Mouse (Mus musculus) heart, embryonic 12.5 days (tissue): ENCODE results near the gene Tex45. TPM values are rescaled to one million over a fixed set of nuclear protein-coding genes. Genes with fewer than 3 reads are reported as not detected.

Source experiments
- ATAC-seq: fragments of 200-750 bp; cut with Nextera tagmentation; 2 replicates; pipeline ENCODE4 v1.8.0; 2017; ENCODE audit warnings: moderate TSS enrichment, moderate library complexity; ENCODE audit not compliant: insufficient number of reproducible peaks, low FRiP score
- H3K27ac ChIP-seq: fragments of 300-500 bp; sonication (generic); 2 replicates; pipeline ENCODE4 v1.5.1; 2016; ENCODE audit warnings: mild to moderate bottlenecking, moderate library complexity; ENCODE audit not compliant: poor library complexity, severe bottlenecking
- H3K27me3 ChIP-seq: fragments of 300-500 bp; sonication (generic); replicated peaks from 2 replicates; pipeline ENCODE4 v1.6.1; 2016; ENCODE audit warnings: mild to moderate bottlenecking, moderate library complexity
- H3K36me3 ChIP-seq: fragments of 300-500 bp; sonication (generic); 2 replicates; pipeline ENCODE4 v1.6.1; 2016; ENCODE audit warnings: mild to moderate bottlenecking, moderate library complexity
- H3K4me1 ChIP-seq: fragments of 300-500 bp; sonication (generic); replicated peaks from 2 replicates; pipeline ENCODE4 v1.6.1; 2016; ENCODE audit warnings: mild to moderate bottlenecking
- H3K4me2 ChIP-seq: fragments of 300-500 bp; sonication (generic); 2 replicates; pipeline ENCODE4 v1.6.1; 2016; ENCODE audit warnings: mild to moderate bottlenecking, moderate library complexity
- H3K4me3 ChIP-seq: fragments of 300-500 bp; sonication (generic); 2 replicates; pipeline ENCODE4 v1.5.1; 2016; ENCODE audit warnings: mild to moderate bottlenecking
- H3K9ac ChIP-seq: fragments of 300-500 bp; sonication (generic); 2 replicates; pipeline ENCODE4 v1.6.1; 2016; ENCODE audit warnings: mild to moderate bottlenecking, moderate library complexity
- H3K9me3 ChIP-seq: fragments of 300-500 bp; sonication (generic); replicated peaks from 2 replicates; pipeline ENCODE4 v1.6.1; 2016; ENCODE audit warnings: mild to moderate bottlenecking, moderate library complexity
- WGBS: fragments of 180-500 bp; shearing (Covaris S2); methylation state at CpG from one replicate; pipeline ENCODE4 v1.1.7; 2016; 5-methylcytosine and 5-hydroxymethylcytosine counted together
- polyA plus RNA-seq: library from polyadenylated mRNA; unstranded; fragments of >200 nt; fragmentation: Nextera tagmentation; extraction: Ambion mirVana; gene quantifications from 2 replicates; pipeline ENCODE4 v1.2.1, GENCODE M21; 2016

Tex45 gene
- polyA plus RNA-seq, 1 experiment from 2014 or later, result not detected

DNA sequence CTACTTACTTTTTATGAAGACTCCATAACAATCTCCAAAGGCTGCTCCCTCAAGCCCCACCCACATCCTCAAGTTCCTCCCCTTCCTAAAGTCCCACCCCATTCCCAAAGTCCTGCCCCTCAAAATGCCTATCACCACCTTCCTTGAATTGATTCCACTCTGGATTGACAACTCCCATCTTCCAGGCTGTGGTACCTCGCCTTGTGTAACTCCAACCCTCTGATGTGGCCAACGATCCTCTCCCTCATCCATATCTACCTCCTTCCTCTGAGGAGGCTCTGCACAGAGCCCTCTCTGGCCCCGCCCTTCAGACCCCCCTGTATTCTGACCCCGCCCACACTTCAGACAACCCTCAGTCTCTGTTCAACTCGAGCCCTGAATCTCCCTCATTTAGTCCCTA lies 14.5 kb downstream of the Tex45 start:
- WGBS, result 28% methylated on average over 5 of the region's 5 CpGs
- H3K4me1 ChIP-seq, result no peaks in the 10 kb centered on the region; the same call in 1 of the 2 replicates
- H3K4me2 ChIP-seq, result no peak overlapping the region
- no peaks in the 10 kb centered on the region for H3K9me3 ChIP-seq
- H3K27me3 ChIP-seq, result no peaks in the 10 kb centered on the region
- H3K27ac ChIP-seq, result no peak overlapping the region
- no peak overlapping the region for H3K4me3 ChIP-seq
- H3K36me3 ChIP-seq, result no peaks in the 10 kb centered on the region
- H3K9ac ChIP-seq, result no peak overlapping the region
- no peak for ATAC-seq

DNA sequence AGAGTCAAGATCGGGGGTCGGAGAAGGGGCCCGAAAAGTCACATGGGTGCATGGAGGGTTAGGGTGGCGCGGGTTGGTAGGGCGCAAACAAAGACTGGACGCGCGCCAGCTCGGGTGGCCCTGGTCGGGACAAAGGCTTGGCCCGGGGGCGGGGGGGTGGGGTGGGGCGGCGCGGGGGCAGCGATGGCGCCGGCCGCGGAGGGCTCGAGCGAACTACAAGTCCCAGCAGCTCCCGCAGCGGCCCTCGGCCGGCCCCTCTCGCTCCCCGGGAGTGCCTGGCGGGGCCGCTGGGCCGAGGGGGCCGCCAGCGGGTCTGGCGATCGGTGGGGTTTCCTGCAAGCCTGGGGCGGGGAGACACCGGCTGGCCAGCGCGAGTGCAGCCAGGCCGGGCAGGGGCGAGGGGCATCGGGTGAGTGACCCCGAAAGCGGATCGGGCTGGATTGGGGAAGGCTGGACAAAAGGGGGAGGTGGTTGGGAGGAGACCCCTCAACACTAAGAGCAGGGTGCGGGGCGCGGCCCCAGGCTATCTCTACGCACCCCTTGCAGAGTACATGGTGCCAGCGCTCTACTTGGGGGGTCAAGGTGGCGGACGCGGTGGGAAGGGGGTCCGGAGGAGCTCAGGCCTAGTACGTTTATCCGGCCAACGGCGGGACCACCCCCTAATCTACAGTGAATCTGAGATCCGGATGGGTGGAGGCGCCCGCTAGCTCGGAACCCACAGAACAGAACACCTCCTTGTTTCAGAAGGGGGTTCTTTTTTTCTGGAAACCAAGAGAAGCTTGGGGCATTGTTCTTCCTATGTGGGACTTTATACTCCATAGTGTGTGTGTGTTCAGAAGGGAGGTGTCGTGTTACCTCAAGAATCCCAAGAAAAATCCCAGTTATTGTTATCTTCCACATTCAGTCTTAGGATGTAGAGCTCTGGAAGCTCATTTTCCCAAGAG lies 22.5 kb downstream of the Tex45 start, which contains the start of gene Zfp358:
Gene Zfp358, plus strand, starts transcription at position 238 of the 944 bp plus-strand sequence.
- Histone ChIP-seq H3K4me1 (peaks cover 9% of the 10 kb centered on the region), H3K9me3 (peaks cover 7% of the 10 kb centered on the region; the same call in 1 of the 2 replicates), H3K4me3 (peak within 1 kb of the TSS; percentile 82), H3K27ac (peak within 1 kb of the TSS; percentile 83), H3K4me2 (peak within 1 kb of the TSS; percentile 78), H3K36me3 (peaks cover 36% of the 10 kb centered on the region), H3K9ac (peak within 1 kb of the TSS; percentile 97), H3K27me3 (no peaks in the 10 kb centered on the region)
- ATAC-seq, result peak; percentile 91
- WGBS, result under 1% methylated on average over 55 of the region's 64 CpGs

DNA sequence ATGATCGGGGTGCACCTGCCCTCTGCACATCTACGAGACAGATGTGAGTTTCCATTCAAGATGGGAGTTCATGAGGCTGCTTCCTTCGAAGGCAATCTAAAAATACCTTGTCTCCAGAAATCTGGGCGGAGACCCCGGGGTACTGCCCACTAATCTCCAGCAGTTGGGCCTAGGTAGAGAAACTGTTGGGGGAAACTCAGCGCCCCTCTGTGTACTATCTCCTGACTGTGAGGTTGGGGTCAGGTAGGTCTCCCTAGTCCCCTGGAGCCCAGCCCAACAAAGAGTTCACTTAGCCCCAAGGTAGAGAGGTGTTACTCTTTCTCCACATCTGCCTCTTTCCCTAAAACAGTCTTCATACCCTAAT lies 23.2 kb downstream of the Tex45 start:
- H3K27me3 ChIP-seq, result no peaks in the 10 kb centered on the region
- H3K4me1 ChIP-seq, result peaks cover 9% of the 10 kb centered on the region
- no peak overlapping the region for H3K27ac ChIP-seq
- peaks cover 37% of the 10 kb centered on the region for H3K36me3 ChIP-seq
- H3K4me3 ChIP-seq, result peak overlapping the region; percentile 82
- H3K9ac ChIP-seq, result peak overlapping the region; percentile 97
- peak overlapping the region; percentile 78 for H3K4me2 ChIP-seq
- ATAC-seq, result no peak
- 29% methylated on average over 6 of the region's 6 CpGs for WGBS
- peaks cover 7% of the 10 kb centered on the region; the same call in 1 of the 2 replicates for H3K9me3 ChIP-seq

DNA sequence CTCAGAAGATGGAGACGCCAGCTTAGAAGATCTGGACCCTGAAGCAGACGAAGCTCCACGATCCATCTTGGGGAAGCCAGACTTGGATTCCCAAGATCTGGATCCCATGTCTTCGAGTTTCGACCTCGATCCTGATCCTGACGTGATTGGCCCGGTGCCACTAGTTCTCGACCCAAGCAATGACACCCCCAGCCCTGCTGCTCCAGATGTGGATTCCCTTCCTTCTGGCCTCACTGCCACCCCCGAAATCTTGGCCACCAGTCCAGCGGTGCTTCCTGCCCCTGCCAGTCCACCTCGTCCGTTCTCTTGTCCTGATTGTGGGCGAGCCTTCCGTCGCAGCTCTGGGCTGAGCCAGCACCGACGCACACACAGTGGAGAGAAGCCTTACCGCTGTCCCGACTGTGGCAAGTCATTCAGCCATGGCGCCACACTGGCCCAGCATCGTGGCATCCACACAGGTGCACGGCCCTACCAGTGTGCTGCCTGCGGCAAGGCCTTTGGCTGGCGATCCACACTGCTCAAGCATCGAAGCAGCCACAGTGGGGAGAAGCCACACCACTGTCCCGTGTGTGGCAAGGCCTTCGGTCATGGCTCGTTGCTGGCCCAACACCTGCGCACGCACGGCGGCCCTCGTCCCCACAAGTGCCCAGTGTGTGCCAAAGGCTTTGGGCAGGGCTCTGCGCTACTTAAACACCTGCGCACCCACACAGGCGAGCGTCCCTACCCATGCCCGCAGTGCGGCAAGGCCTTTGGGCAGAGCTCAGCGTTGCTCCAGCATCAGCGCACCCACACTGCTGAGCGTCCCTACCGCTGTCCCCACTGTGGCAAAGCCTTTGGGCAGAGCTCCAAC lies 25.1 kb downstream of the Tex45 start:
- H3K27ac ChIP-seq, result no peak overlapping the region
- H3K36me3 ChIP-seq, result peaks cover 37% of the 10 kb centered on the region
- H3K4me3 ChIP-seq, result no peak overlapping the region
- ATAC-seq, result no peak
- H3K9me3 ChIP-seq, result peaks cover 7% of the 10 kb centered on the region; the same call in 1 of the 2 replicates
- H3K4me2 ChIP-seq, result no peak overlapping the region
- peaks cover 9% of the 10 kb centered on the region for H3K4me1 ChIP-seq
- no peaks in the 10 kb centered on the region for H3K27me3 ChIP-seq
- WGBS, result 91% methylated on average over 44 of the region's 44 CpGs
- H3K9ac ChIP-seq, result no peak overlapping the region

DNA sequence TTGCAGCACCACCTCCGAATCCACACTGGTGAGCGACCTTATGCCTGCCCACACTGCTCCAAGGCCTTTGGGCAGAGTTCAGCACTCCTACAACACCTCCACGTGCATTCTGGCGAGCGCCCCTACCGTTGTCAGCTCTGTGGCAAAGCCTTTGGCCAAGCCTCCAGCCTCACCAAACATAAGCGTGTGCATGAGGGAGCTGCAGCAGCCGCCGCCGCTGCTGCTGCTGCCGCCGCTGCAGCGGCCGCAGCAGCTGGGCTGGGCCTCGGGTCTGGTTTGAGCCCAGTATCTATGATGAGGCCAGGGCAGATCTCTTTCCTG lies 25.7 kb downstream of the Tex45 start:
- 85% methylated on average over 15 of the region's 15 CpGs for WGBS

DNA sequence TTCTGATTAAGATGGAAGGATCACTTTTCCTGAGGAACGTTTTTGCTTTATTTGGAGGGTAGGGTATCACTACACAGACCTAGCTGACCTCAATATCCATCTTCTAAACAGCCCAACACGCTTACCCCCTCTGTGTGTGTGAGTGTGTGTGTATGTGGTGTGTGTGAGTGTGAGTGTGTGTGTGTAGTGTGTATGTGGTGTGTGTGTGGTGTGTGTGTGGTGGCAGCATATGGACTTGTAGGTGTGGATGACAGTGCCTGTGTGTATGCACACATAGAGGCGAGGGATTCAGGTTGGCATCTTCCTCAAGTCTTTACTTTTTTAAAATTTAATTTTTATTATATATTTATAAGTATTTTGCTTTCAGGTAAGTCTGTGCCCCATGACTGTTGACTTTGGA lies 27.9 kb downstream of the Tex45 start:
- no peaks in the 10 kb centered on the region for H3K27me3 ChIP-seq
- 83% methylated on average over 3 of the region's 3 CpGs for WGBS
- no peak overlapping the region for H3K27ac ChIP-seq
- peaks cover 24% of the 10 kb centered on the region for H3K4me1 ChIP-seq
- no peak overlapping the region for H3K9ac ChIP-seq
- no peak for ATAC-seq
- peaks cover 37% of the 10 kb centered on the region for H3K36me3 ChIP-seq
- H3K4me3 ChIP-seq, result no peak overlapping the region
- H3K4me2 ChIP-seq, result no peak overlapping the region
- H3K9me3 ChIP-seq, result peaks cover 7% of the 10 kb centered on the region; the same call in 1 of the 2 replicates

More for the DNA sequence above, 25.7 kb downstream of the Tex45 start:
- no peak overlapping the region for H3K4me3 ChIP-seq
- no peak overlapping the region for H3K9ac ChIP-seq
- H3K27me3 ChIP-seq, result no peaks in the 10 kb centered on the region
- peaks cover 15% of the 10 kb centered on the region for H3K4me1 ChIP-seq
- no peak for ATAC-seq
- H3K9me3 ChIP-seq, result peaks cover 7% of the 10 kb centered on the region; the same call in 1 of the 2 replicates
- H3K36me3 ChIP-seq, result peaks cover 37% of the 10 kb centered on the region
- H3K4me2 ChIP-seq, result no peak overlapping the region
- H3K27ac ChIP-seq, result no peak overlapping the region

DNA sequence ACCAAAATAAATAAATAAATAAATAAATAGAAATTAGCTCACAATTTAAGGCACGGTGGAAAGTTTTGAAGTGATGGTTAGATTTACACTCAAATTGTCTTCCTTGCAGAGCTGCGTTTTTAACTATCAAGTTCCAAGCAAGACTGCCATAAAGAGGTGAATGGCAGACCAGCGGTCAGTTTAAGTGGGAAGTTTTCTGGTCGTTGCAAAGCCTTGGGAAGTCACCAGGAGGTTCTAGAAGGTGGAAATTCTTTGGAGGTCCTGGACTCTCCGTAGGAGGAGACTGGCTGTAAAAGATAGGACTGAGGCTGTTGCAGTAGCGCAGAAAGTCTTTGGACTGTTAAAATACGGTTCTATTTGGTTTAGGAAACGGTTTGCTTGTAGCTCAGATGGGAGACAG lies 29.1 kb downstream of the Tex45 start:
- peak; percentile 23 for ATAC-seq
- H3K4me3 ChIP-seq, result peak overlapping the region; percentile 78
- peak overlapping the region; percentile 94 for H3K27ac ChIP-seq
- H3K36me3 ChIP-seq, result peaks cover 37% of the 10 kb centered on the region
- H3K4me2 ChIP-seq, result peak overlapping the region; percentile 86
- peaks cover 15% of the 10 kb centered on the region for H3K4me1 ChIP-seq
- H3K27me3 ChIP-seq, result no peaks in the 10 kb centered on the region
- peaks cover 7% of the 10 kb centered on the region; the same call in 1 of the 2 replicates for H3K9me3 ChIP-seq
- WGBS, result 7% methylated on average over 8 of the region's 8 CpGs
- H3K9ac ChIP-seq, result peak overlapping the region; percentile 89

DNA sequence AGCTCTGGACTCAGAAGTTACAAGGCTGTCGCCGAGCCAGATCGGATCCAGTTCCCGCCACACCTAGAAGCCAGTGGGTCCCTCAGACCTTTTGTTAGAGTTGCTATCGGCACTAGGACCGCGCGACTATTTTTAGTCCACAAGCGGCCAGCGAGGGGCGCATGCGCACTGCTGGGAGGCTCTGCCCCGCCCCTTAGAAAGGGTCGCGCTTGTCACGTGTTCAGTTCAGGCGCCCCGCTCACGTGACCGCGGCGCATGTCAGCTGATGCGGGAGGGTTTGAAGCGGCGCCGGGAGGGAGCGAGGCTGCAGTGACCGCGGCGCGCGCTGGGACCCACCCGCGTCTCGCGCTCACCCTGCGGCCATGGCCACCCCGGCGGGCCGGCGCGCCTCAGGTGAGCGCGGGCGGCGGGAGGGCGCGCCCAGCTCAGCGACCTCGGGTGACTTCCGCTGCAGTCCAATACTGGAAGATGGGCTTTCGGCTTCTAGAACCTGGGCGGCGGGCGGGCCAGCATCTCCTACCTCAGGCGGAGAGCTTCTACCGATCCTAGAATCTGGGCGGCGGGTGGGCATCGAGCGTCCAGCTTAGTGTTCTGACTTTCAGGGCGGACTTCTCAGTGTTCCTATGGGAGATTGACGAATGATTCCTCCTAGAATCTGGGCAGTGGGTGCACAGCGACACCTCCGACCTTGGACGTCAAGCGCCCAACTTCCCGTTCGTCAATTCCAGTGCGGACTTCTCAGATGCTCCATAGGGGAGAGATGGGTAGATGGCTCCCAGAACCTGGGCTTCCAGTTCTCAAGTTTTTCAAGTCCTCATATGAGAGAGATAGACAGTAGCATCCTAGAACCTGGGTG lies 29.8 kb downstream of the Tex45 start, which contains the start of gene Mcoln1:
Gene Mcoln1, plus strand, starts transcription at position 223 of the 856 bp plus-strand sequence.
- H3K27ac ChIP-seq, result peak within 1 kb of the TSS; percentile 94
- H3K36me3 ChIP-seq, result peaks cover 30% of the 10 kb centered on the region
- peak; percentile 96 for ATAC-seq
- under 1% methylated on average over 70 of the region's 70 CpGs for WGBS
- peaks cover 7% of the 10 kb centered on the region; the same call in 1 of the 2 replicates for H3K9me3 ChIP-seq
- peaks cover 15% of the 10 kb centered on the region for H3K4me1 ChIP-seq
- peak within 1 kb of the TSS; percentile 89 for H3K9ac ChIP-seq
- H3K27me3 ChIP-seq, result no peaks in the 10 kb centered on the region
- peak within 1 kb of the TSS; percentile 86 for H3K4me2 ChIP-seq
- H3K4me3 ChIP-seq, result peak within 1 kb of the TSS; percentile 78

DNA sequence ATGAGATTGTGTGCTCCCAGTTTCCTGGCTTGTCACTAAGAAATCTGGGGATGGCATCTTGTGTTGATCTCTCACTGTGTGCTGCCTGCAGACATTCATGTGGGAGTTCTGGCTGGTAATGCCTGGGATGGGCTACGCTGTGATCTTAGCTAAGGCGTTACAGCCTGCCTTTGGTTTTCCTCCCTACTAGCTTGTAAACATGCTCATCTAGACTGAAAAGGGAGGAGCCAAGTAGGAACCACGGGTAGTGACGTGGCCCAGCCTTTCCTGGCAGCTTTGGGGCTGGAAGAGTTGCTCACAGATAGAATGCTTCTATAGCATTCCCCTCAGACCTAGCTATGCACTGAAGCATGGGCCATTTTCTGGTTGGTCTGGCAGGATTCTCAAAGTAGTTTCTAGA lies 31.6 kb downstream of the Tex45 start:
- no peak overlapping the region for H3K4me3 ChIP-seq

DNA sequence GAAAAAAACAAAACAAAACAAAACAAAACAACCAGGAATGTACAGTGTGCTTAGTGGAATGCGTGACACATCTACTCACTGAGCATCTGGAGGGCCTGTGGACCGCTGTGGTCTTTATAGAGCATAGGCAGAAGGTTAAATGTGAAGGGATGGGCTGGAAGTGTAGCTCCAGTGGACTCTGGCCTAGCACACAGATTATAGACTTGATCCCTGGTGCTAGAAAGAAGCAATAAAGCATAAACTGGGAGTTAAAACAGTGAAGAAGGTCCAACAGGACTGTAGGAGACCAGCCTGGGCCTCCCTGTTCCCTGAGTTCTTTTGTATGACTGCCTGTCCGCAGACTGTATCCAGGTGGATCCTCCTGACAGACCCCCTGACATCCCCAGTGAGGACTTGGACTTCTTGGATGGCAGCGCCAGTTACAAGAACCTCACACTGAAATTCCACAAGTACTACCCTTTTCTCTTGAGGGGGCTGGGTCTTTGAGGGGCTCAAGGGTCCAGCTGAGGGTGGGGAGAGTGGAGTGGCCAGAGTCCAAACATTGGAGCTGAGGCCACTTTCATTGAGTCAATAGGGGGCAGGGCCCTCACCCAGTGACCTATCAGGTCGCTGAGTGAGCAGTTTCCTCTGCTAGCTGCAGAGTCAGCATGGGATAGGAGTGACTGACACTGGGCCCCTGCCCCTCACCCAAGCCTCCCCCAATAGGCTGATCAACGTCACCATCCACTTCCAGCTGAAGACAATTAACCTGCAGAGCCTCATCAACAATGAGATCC lies 37.5 kb downstream of the Tex45 start:
- H3K36me3 ChIP-seq, result peaks cover 79% of the 10 kb centered on the region
- no peaks in the 10 kb centered on the region for H3K27me3 ChIP-seq
- H3K27ac ChIP-seq, result no peak overlapping the region
- H3K4me3 ChIP-seq, result no peak overlapping the region
- no peak for ATAC-seq
- H3K4me1 ChIP-seq, result no peaks in the 10 kb centered on the region
- H3K4me2 ChIP-seq, result no peak overlapping the region
- no peaks in the 10 kb centered on the region for H3K9me3 ChIP-seq
- 88% methylated on average over 6 of the region's 6 CpGs for WGBS
- no peak overlapping the region for H3K9ac ChIP-seq

More for the DNA sequence above, 31.6 kb downstream of the Tex45 start:
- Histone ChIP-seq H3K9ac (0 out of 2 replicates have a peak overlapping the region, but pooled peaks have one; percentile 18), H3K36me3 (peaks cover 29% of the 10 kb centered on the region), H3K4me1 (peaks cover 15% of the 10 kb centered on the region), H3K4me2 (no peak overlapping the region), H3K27ac (no peak overlapping the region), H3K27me3 (no peaks in the 10 kb centered on the region), H3K9me3 (no peaks in the 10 kb centered on the region)
- 71% methylated on average over 4 of the region's 4 CpGs for WGBS
- no peak for ATAC-seq
